Mouse (Mus musculus) liver, embryonic 14.5 days (tissue): ENCODE measurements around the gene Dlat.

Experiments used
- CTCF ChIP-seq: IDR thresholded peaks from 2 replicates; pipeline ENCODE4 v1.5.1; 2016; ENCODE audit warnings: antibody characterized with exemption, low read depth, control low read depth
- EP300 ChIP-seq: IDR thresholded peaks from 2 replicates; pipeline ENCODE4 v1.6.1; 2016; ENCODE audit warnings: antibody characterized with exemption, low read depth

DNA sequence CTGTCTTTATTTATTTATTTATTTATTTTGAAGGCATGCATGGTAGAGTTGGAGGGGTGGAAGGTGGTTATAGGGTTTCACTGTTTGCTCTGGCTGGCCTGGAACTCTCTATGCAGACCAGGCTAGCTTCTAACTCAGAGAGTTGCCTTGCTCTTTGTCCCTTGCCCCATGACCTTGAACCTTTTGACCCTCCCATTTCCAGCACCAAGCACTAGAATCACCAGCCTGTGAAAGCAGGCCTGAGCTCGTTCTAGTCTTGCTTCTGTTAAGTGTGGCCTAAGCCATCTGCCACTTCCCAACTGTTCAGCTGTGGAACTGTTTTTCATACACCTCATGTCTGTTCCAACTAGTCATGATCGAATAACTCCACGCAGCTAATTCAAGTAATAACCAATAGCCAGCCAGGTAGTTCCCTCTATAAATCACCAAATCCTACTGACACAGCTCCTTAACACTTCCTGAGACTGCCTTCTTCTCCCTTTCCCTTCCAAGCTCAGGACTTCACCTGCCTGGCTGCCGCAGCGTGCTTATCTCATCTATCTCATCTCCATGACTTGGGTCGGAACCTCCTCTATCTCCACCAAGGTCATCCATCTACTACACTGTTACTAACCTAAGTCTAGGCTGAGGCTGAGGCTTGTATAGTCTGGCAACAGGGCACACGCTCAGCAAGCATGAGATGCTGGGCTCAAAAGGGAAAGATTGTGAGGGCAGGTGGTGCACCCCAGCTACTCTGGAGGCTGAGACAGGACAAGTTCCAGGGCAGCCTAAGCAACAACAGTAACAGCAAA is 57.3 kb downstream of the Dlat start:
- TF ChIP-seq CTCF (no peak), EP300 (no peak)
